Mouse (Mus musculus) spleen, adult 12 weeks (tissue): ENCODE results near the gene Klhl21.
A peak's percentile ranks its signal among the peaks of the same experiment; 100 is the strongest.

Experiments used
- DNase-seq: peaks from one replicate; pipeline ENCODE4 v3.0.0; 2022; ENCODE audit warnings: low spot score

Klhl21 gene

DNA sequence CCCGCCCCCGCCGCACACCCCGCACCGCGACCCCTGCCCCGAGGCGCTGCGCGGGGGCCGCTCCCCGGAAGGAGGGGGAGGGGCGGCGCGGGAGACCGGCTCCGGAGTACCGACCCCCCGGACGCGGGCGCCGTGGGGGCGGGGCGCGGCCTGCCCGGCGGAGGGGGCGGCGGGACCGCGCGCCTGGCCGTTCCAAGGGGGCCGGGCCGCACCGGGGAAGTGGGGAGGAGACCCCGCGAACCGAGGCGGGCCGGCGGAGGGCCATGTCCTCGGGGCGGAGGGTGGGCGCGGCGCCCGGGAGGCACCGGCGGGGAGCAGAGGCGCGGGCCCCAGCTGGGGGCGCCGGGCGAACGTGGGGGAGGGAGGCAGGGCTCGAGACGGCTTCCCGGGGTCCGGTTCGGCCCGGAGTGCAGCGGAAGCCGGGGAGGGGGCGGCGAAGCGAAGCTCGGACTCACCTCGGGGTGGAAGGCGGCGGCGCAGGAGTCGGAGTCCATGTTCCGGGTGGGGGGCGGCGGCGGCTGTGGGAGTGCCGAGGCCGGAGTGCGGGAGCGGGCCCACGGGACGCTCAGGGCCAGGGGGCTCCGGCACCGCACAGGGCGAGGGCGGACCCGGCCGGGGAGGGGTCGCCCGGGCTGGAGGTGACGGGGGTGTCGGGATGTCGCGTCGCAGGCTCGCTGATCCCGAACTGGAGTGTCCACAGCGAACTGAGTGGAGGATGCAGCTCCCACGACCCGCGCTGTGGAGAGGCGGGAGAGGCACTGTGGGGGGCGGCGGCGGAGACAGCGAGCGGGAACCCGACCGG lies 13.0 kb upstream of the Klhl21 start:
- no peak for DNase-seq

DNA sequence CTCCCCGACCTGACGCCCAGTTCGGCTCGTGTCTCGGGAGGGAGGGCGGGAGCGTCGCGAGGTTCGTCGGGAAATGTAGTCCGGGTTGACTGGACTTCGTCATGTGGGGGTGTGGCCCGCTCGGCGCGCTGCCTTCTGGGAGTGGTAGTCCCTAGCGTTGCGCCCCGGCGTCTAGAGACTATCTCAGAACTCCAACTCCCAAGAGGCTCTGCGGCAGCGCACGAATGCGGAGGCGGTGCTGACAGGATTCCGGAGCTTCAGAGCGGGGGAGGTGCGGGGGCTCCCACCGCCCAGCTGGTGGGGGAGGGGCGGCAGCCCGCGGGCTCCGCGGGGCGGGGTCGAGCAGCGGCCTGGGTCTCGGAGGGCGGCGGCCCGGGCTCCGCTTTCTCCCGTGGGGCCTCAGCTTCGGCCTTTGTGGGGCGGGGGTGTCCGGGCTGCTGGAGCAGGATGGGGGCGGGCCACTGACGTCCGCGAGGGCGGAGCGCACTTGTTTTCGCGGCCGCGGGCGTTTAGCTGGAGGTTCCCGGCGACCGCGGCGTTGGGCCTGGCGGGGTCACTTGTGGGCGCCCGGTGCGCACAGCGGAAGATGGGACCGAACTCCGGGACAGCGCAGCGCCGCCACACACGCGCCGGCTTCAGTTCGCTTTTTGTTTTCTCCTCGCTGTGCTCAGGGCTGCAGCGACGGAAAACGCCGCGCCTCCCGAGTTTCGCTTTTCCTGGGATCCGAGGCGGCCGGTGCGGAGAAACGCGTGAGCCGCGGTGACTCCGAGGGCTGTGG lies 12.2 kb upstream of the Klhl21 start, which contains the start of gene Phf13:
Gene Phf13 (minus strand): TSS at position 86 of the 778 bp plus-strand sequence.
- peak; percentile 96 for DNase-seq

GRCm38 (mm10) chr4:151996951-151997222 lies 11.7 kb upstream of the Klhl21 start:
- DNase-seq, result no peak

GRCm38 (mm10) chr4:151997701-151998100 lies 10.9 kb upstream of the Klhl21 start:
- no peak for DNase-seq

- DNase-seq, result no peak
Measured at GRCm38 (mm10) chr4:151999481-151999880, 9.1 kb upstream of the Klhl21 start.

DNA sequence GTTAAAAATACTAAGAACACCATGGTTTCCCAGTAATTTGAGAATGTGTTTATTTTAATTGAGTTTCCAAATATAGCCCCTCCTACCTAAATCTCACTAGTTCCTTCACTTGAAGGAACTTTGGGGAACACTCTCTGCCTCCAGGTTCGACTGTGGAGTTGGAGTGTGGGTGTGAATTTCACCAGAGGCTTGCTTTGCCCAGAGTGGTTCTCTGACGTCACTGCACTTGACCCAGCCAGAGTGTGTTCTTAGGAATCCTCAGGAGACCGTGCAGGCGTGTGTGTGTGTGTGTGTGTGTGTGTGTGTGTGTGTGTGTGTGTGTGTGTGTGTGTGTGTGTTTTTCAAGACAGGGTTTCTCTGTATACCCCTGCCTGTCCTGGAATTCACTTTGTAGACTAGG lies 7.7 kb upstream of the Klhl21 start:
- no peak for DNase-seq

GRCm38 (mm10) chr4:152001335-152001734 lies 7.3 kb upstream of the Klhl21 start:
- DNase-seq, result no peak

- DNase-seq, result no peak
Measured at GRCm38 (mm10) chr4:152002063-152002462, 6.5 kb upstream of the Klhl21 start.

GRCm38 (mm10) chr4:152006137-152006536 lies 2.5 kb upstream of the Klhl21 start:
- no peak for DNase-seq

- no peak for DNase-seq
Measured at GRCm38 (mm10) chr4:152006812-152007211, 1.8 kb upstream of the Klhl21 start.

- DNase-seq, result no peak
Measured at GRCm38 (mm10) chr4:152007481-152008147, 989 bp upstream of the Klhl21 start.

DNA sequence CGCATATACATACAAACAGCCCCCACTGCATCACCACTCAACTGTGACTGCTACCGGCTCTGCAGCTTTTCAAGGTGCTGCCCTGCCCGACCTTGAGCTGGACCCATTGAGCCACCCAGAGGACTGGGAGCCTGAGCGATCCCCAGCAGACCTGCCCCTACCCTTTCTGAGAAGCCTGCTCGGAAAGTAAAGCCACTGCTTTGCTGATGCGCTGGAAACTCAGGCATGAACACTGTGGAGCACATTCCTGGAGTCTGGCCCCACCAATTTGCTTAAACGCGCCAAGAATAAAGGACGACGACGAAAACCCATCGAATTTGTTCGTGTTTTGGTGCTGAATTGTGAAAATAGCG lies 479 bp upstream of the Klhl21 start:
- no peak for DNase-seq

GRCm38 (mm10) chr4:152009076-152010051 lies 761 bp downstream of the Klhl21 start:
- DNase-seq, result peak; percentile 38

GRCm38 (mm10) chr4:152010091-152010706 lies 1.6 kb downstream of the Klhl21 start:
- DNase-seq, result peak; percentile 35

- no peak for DNase-seq
Measured at GRCm38 (mm10) chr4:152010707-152011134, 2.1 kb downstream of the Klhl21 start.

- DNase-seq, result no peak
Measured at GRCm38 (mm10) chr4:152011171-152011760, 2.7 kb downstream of the Klhl21 start.

- DNase-seq, result no peak
Measured at GRCm38 (mm10) chr4:152012109-152012508, 3.5 kb downstream of the Klhl21 start.

DNA sequence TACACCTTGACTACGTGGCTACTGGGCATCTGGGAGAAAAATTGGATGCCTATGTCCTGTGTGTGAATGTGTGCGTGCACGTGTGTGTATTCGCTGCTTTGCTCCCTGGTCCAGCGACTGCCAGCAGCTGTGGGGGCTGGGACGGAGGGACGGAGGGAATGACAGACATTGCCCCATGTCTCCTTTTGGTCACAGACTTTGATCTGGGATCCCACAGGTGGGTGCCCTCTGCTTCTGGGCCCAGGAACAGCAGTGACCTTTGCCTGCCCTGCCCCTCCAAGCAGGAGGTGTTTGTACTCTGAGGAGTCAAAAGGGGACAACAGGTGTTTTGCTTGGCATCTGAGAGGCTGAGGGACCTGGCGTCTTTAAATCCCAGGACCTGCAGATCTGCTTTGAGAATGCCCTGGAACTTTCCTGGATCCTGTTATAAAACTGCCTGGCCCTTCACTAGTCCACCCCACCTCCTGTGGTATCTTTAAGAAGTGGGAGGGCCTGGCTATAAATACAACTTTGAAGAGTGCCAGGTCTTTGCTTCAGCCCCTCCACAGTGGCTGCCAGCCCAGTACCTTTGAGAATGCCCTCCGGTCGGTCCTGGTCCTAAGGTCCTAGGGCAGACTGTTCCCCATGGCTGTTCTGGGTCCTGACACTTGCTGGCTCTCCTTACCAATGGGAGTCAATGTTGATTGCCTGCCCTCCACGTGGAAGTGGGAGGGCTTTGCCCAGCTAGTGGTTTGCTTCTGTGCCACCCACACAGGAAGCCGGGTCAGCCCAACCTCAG lies 4.6 kb downstream of the Klhl21 start:
- no peak for DNase-seq

- no peak for DNase-seq
Measured at GRCm38 (mm10) chr4:152019073-152019472, 10.5 kb downstream of the Klhl21 start.

- DNase-seq, result no peak
Measured at GRCm38 (mm10) chr4:152020024-152020423, 11.4 kb downstream of the Klhl21 start.
